Mouse (Mus musculus) liver, embryonic 14.5 days (tissue): ENCODE results near the gene Cit. TPM values are rescaled to one million over a fixed set of nuclear protein-coding genes. Genes with fewer than 3 reads are reported as not detected.
A peak's percentile ranks its signal among the peaks of the same experiment; 100 is the strongest.

Source experiments
- ATAC-seq: fragments of 200-750 bp; cut with Nextera tagmentation; 2 replicates; pipeline ENCODE4 v1.8.0; 2017; ENCODE audit warnings: moderate number of reproducible peaks, mild to moderate bottlenecking, moderate library complexity; ENCODE audit not compliant: insufficient read depth
- DNase-seq, 3 experiments: peaks; one replicate each; pipeline ENCODE4 v3.0.0-alpha.2; 2012 to 2013; ENCODE audit warnings: low read depth in 3 of 3, low spot score in 3 of 3
- H3K27ac ChIP-seq: fragments of 300-500 bp; sonication (generic); 2 replicates; pipeline ENCODE4 v1.5.1; 2014; ENCODE audit warnings: moderate library complexity, mild to moderate bottlenecking, control low read depth, inconsistent platforms
- H3K27me3 ChIP-seq: fragments of 300-500 bp; sonication (generic); 2 replicates; pipeline ENCODE4 v1.6.1; 2014; ENCODE audit warnings: mild to moderate bottlenecking, low read length, moderate library complexity; ENCODE audit not compliant: control insufficient read depth, insufficient read depth
- H3K36me3 ChIP-seq: fragments of 300-500 bp; sonication (generic); replicated peaks from 2 replicates; pipeline ENCODE4 v1.6.1; 2014; ENCODE audit warnings: low read depth; ENCODE audit not compliant: control insufficient read depth, insufficient read depth
- H3K4me1 ChIP-seq, 2 experiments: fragments of 200-500 bp in 1 of 2; fragments of 300-500 bp in 1 of 2; sonication (generic) in 1 of 2; replicated peaks; 2 replicates each; pipeline ENCODE4 v1.6.1; 2012 to 2014; ENCODE audit warnings: antibody characterized with exemption in 1 of 2, inconsistent platforms in 1 of 2, low read length in 1 of 2; ENCODE audit not compliant: control insufficient read depth in 2 of 2, insufficient read depth in 2 of 2
- H3K4me2 ChIP-seq: fragments of 300-500 bp; sonication (generic); 2 replicates; pipeline ENCODE4 v1.6.1; 2014; ENCODE audit warnings: low read depth, mild to moderate bottlenecking, control low read depth, moderate library complexity
- H3K4me3 ChIP-seq, 2 experiments: fragments of 200-500 bp in 1 of 2; fragments of 300-500 bp in 1 of 2; sonication (generic) in 1 of 2; 2 replicates each; pipeline ENCODE4 v1.5.1; 2012 to 2014; ENCODE audit warnings: low read depth in 2 of 2, low read length in 2 of 2, mild to moderate bottlenecking in 2 of 2, control low read depth in 1 of 2, inconsistent platforms in 1 of 2, moderate library complexity in 1 of 2; ENCODE audit not compliant: insufficient read depth in 1 of 2
- H3K9ac ChIP-seq: fragments of 300-500 bp; sonication (generic); replicated peaks from 2 replicates; pipeline ENCODE4 v1.6.1; 2014; ENCODE audit warnings: mild to moderate bottlenecking, control low read depth, moderate library complexity
- H3K9me3 ChIP-seq: fragments of 300-500 bp; sonication (generic); 2 replicates; pipeline ENCODE4 v1.6.1; 2016; ENCODE audit warnings: low read length, mixed read lengths; ENCODE audit not compliant: control insufficient read depth
- CTCF ChIP-seq: IDR thresholded peaks from 2 replicates; pipeline ENCODE4 v1.5.1; 2016; ENCODE audit warnings: antibody characterized with exemption, low read depth, control low read depth
- EP300 ChIP-seq: IDR thresholded peaks from 2 replicates; pipeline ENCODE4 v1.6.1; 2016; ENCODE audit warnings: antibody characterized with exemption, low read depth
- WGBS: fragments of 180-500 bp; shearing (Covaris S2); extraction: QIAGEN DNeasy Blood & Tissue Kit; methylation state at CpG from one replicate; pipeline ENCODE4 v1.1.7; 2014; ENCODE audit not compliant: insufficient replicate concordance; 5-methylcytosine and 5-hydroxymethylcytosine counted together
- polyA plus RNA-seq, 2 experiments: library from polyadenylated mRNA; depleted of rRNA in 1 of 2; stranded (reverse) in 1 of 2; unstranded in 1 of 2; fragments of >200 nt; fragmentation: Nextera tagmentation in 1 of 2; extraction: Ambion mirVana in 1 of 2; gene quantifications; 2 replicates each; pipeline versions ENCODE4 v1.2.1 to v1.2.3; 2012 to 2014

The Cit gene
- polyA plus RNA-seq, 2 experiments, result 21.1 to 24.5 TPM

DNA sequence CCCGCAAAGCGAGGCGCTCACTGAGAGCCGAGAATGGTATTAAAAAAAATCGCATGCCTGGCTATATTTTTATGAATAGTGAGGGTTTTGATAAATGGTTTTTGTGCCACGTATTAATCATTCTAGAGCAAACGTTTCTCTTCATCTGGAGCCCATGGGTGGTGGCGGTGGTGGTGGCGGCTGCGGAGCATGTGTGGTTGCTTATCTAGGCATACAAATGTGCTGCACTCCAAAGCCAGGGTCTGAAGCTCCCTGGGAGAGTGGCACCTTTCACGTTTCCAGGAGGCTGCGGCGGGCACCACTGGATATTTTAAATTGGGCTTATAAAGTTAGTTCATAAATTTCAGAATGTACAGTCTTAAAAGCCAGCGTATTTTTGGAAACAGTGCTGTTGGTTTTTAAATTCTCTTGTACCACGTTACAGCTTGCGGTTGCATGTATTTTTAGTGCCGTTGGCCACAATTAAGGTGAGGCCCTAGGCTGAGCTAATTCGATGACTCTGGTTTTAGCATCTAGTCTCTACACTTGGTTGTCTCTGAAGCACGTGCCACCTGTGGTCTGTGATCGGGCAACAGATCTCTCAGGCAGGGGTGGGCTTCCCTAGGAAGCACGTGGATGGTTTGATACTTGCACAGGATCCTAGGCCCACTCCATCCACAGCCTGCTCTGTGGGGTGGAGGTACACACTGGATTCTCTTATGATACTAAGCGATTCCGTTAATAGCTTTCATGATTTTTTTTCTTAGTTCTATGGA, 73.7 kb downstream of the Cit start:
- WGBS, result 39% methylated on average over 23 of the region's 23 CpGs
- no peaks in the 10 kb centered on the region for H3K9me3 ChIP-seq
- H3K9ac ChIP-seq, result peak overlapping the region; percentile 6; the same call in 1 of the 2 replicates
- ATAC-seq (peak; percentile 78), DNase-seq (peak; percentile 16 to 77 (median 76))
- H3K27me3 ChIP-seq, result no peaks in the 10 kb centered on the region
- H3K4me3 ChIP-seq, result no peak overlapping the region; a peak in 1 of 4 replicates
- TF ChIP-seq CTCF (no peak), EP300 (peak; percentile 46)
- H3K4me1 ChIP-seq, result peaks cover 14 to 19% of the 10 kb centered on the region in 2 experiments
- H3K27ac ChIP-seq, result peak overlapping the region; percentile 60
- peak overlapping the region; percentile 45 for H3K4me2 ChIP-seq
- no peaks in the 10 kb centered on the region; the same call in 1 of the 2 replicates for H3K36me3 ChIP-seq

DNA sequence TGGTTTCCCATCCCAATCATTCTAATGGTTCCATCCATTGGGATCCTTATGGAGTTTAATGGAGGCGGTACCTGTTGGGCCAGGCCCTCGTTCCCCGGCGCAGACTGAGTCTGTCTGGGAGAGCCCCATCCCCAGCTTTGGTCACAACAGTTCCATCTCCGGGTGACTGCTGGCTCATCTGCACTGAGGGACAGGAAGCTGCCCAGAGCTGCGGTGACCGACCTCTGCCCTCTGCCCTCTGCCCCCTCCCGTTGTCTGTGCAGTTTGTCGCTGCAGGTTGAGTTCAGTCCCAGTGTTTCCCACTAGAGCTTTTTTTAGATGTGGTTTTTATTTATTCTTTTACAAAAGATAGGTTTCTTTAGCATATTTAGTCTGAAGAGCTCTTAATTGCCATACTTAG, 76.9 kb downstream of the Cit start:
- Histone ChIP-seq H3K4me1 (peaks cover 14 to 19% of the 10 kb centered on the region in 2 experiments), H3K4me2 (peak overlapping the region; percentile 28; the same call in 1 of the 2 replicates), H3K27me3 (no peaks in the 10 kb centered on the region), H3K9ac (no peak overlapping the region), H3K36me3 (peaks cover 18% of the 10 kb centered on the region), H3K27ac (no peak overlapping the region), H3K9me3 (no peaks in the 10 kb centered on the region), H3K4me3 (no peak overlapping the region)
- DNase-seq (no peak), ATAC-seq (no peak)
- TF ChIP-seq CTCF (no peak), EP300 (no peak)
- WGBS, result 80% methylated on average over 9 of the region's 9 CpGs

DNA sequence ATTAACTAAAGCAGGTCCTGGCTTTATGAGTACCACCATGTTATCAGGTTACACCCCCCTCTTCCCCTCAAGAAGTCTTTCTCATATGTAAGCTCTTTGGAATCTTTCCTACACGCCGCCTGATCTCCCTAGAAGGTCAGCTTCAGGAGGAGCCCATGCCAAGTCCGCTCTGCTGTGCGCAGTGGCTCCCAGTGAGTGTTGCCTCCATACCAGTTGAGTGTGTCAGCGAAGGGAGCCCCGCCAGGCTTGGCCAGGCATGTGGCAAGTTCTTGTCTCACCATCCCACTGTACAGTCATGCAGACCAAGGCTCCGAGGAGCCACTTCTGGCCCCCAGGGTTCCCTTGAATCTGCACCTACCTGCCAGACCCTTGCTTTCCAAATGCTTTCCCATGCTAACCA, 79.9 kb downstream of the Cit start:
- Histone ChIP-seq H3K9me3 (no peaks in the 10 kb centered on the region), H3K9ac (no peak overlapping the region), H3K4me3 (no peak overlapping the region), H3K27me3 (no peaks in the 10 kb centered on the region), H3K4me1 (peaks cover 0 to 4% of the 10 kb centered on the region in 2 experiments; a peak in 1 of 4 replicates), H3K36me3 (peaks cover 41% of the 10 kb centered on the region), H3K4me2 (no peak overlapping the region), H3K27ac (no peak overlapping the region)
- TF ChIP-seq EP300, result no peak
- no peak for TF ChIP-seq CTCF
- no peak for ATAC-seq
- DNase-seq, result no peak
- 89% methylated on average over 7 of the region's 7 CpGs for WGBS

DNA sequence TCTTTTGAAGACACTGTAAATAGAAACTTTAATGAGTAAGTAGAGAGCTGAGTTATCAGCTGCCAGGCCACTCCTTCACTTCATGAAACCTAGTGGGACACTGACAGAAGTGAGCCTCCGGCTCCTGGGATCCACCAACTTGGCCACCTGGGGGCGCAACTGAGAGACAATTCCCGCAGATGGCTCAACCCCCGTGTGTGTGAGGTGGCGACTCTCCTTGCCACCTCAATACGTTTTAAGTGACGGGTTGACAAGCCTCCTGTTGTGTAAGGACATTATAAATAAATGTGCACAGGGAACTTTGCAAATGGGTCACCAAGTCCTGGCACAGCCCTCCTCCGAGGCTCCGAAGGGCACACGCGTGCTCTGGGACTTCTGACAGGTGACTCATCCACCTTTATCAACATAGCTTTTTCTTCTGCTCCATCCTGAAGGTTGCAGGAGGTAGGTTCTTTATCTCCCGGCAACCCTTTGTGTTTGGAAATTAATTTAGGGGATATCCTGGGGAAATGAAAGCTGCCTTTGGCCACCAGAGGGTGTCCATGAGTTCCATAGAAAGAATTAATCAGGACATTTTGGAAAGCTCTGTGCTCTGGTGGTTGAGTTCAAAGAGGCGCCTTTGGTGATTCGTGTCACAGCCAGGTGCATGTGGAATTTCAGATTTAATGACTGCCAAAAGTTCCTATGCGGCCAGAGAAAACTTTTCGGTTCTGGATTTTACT, 83.9 kb downstream of the Cit start:
- TF ChIP-seq CTCF (peak; percentile 69), EP300 (no peak)
- H3K27me3 ChIP-seq, result no peaks in the 10 kb centered on the region
- no peaks in the 10 kb centered on the region for H3K9me3 ChIP-seq
- no peak overlapping the region for H3K9ac ChIP-seq
- 82% methylated on average over 16 of the region's 16 CpGs for WGBS
- ATAC-seq (no peak), DNase-seq (no peak)
- no peaks in the 10 kb centered on the region for H3K4me1 ChIP-seq
- H3K4me3 ChIP-seq, result no peak overlapping the region
- H3K36me3 ChIP-seq, result peaks cover 63% of the 10 kb centered on the region
- no peak overlapping the region for H3K27ac ChIP-seq
- no peak overlapping the region for H3K4me2 ChIP-seq

DNA sequence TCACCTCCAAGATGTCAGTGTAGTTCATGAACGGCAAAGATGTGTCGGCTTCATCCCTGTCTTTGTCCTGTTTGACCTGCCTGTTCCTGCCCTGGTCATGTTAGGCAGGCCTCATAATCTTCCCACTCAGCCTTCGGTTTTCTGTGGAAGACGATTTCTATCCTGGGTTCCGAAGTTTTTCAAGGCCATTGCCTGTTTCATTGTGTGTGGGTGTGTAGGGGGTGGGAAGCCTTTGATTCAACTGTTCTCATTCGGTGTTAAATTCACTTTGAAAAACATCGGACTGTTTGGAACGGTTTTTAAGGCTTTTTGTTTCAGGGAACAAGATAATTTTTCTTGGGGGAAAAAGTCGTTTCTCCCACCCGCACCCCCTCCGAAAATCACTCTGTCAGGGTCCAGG, 87.2 kb downstream of the Cit start:
- Histone ChIP-seq H3K27ac (no peak overlapping the region), H3K4me3 (no peak overlapping the region), H3K9me3 (no peaks in the 10 kb centered on the region), H3K27me3 (no peaks in the 10 kb centered on the region), H3K36me3 (peaks cover 60% of the 10 kb centered on the region), H3K9ac (no peak overlapping the region), H3K4me2 (no peak overlapping the region), H3K4me1 (no peaks in the 10 kb centered on the region)
- DNase-seq (no peak), ATAC-seq (no peak)
- TF ChIP-seq EP300 (no peak), CTCF (no peak)
- 90% methylated on average over 11 of the region's 11 CpGs for WGBS
